Mouse (Mus musculus): ENCODE results near the gene Pld6. TPM values are rescaled to one million over a fixed set of nuclear protein-coding genes. Genes with fewer than 3 reads are reported as not detected.

Pld6 gene
- 3.6 and 4.0 TPM in 2 replicates for polyA plus RNA-seq (2015; fragmentation: Nextera tagmentation; extraction: Ambion mirVana)

GRCm38 (mm10) chr11:59787199-59787781 lies at the start of gene Pld6:
Pld6 (minus strand) TSS chr11:59787645.
- 1% methylated on average over 48 of the region's 51 CpGs for WGBS
- Histone ChIP-seq H3K27ac (replicated peaks) (no peak within 1 kb of the TSS), H3K4me3 (peak within 1 kb of the TSS; percentile 39), H3K9me3 (no peaks in the 10 kb centered on the region), H3K9ac (replicated peaks) (peak within 1 kb of the TSS; percentile 10), H3K36me3 (peaks cover 18% of the 10 kb centered on the region), H3K4me2 (replicated peaks) (peak within 1 kb of the TSS; percentile 78), H3K27me3 (no peaks in the 10 kb centered on the region), H3K4me1 (peaks cover 9% of the 10 kb centered on the region)
- peak; percentile 57 for ATAC-seq (replicated peaks)

- Histone ChIP-seq H3K9me3 (no peaks in the 10 kb centered on the region), H3K9ac (replicated peaks) (no peak overlapping the region), H3K27ac (replicated peaks) (no peak overlapping the region), H3K36me3 (peaks cover 97% of the 10 kb centered on the region), H3K4me1 (no peaks in the 10 kb centered on the region), H3K4me2 (replicated peaks) (no peak overlapping the region), H3K4me3 (no peak overlapping the region), H3K27me3 (no peaks in the 10 kb centered on the region)
- ATAC-seq (replicated peaks): no peak
- WGBS: 93% methylated on average over 3 of the region's 3 CpGs
These were observed 34.2 kb upstream of the Pld6 start for GRCm38 (mm10) chr11:59821625-59822024.

GRCm38 (mm10) chr11:59817916-59818315 lies 30.5 kb upstream of the Pld6 start:
- H3K4me2 ChIP-seq (replicated peaks): no peak overlapping the region
- no peaks in the 10 kb centered on the region for H3K27me3 ChIP-seq
- WGBS: 96% methylated on average over 3 of the region's 3 CpGs
- no peak overlapping the region for H3K27ac ChIP-seq (replicated peaks)
- no peak overlapping the region for H3K9ac ChIP-seq (replicated peaks)
- ATAC-seq (replicated peaks): no peak
- H3K4me1 ChIP-seq: no peaks in the 10 kb centered on the region
- no peak overlapping the region for H3K4me3 ChIP-seq
- H3K9me3 ChIP-seq: no peaks in the 10 kb centered on the region
- peaks cover 69% of the 10 kb centered on the region for H3K36me3 ChIP-seq

- Histone ChIP-seq H3K9ac (replicated peaks) (no peak overlapping the region), H3K27me3 (no peaks in the 10 kb centered on the region), H3K9me3 (no peaks in the 10 kb centered on the region), H3K36me3 (peaks cover 47% of the 10 kb centered on the region), H3K27ac (replicated peaks) (no peak overlapping the region), H3K4me1 (peaks cover 2% of the 10 kb centered on the region; the same call in 1 of the 2 replicates), H3K4me2 (replicated peaks) (no peak overlapping the region), H3K4me3 (no peak overlapping the region)
- WGBS: 89% methylated on average over 6 of the region's 6 CpGs
- no peak for ATAC-seq (replicated peaks)
These were observed 28.1 kb upstream of the Pld6 start for GRCm38 (mm10) chr11:59815482-59816065.

GRCm38 (mm10) chr11:59814936-59815335 lies 27.5 kb upstream of the Pld6 start:
- no peak overlapping the region for H3K4me3 ChIP-seq
- H3K27me3 ChIP-seq: no peaks in the 10 kb centered on the region
- no peaks in the 10 kb centered on the region for H3K9me3 ChIP-seq
- no peak overlapping the region for H3K27ac ChIP-seq (replicated peaks)
- no peak for ATAC-seq (replicated peaks)
- H3K36me3 ChIP-seq: peaks cover 41% of the 10 kb centered on the region
- no peak overlapping the region for H3K4me2 ChIP-seq (replicated peaks)
- WGBS: 90% methylated on average over 6 of the region's 6 CpGs
- no peak overlapping the region for H3K9ac ChIP-seq (replicated peaks)
- H3K4me1 ChIP-seq: peaks cover 2% of the 10 kb centered on the region; the same call in 1 of the 2 replicates

GRCm38 (mm10) chr11:59814311-59814710 lies 26.9 kb upstream of the Pld6 start:
- no peak overlapping the region for H3K9ac ChIP-seq (replicated peaks)

GRCm38 (mm10) chr11:59813276-59813675 lies 25.8 kb upstream of the Pld6 start:
- no peak for ATAC-seq (replicated peaks)
- Histone ChIP-seq H3K9me3 (no peaks in the 10 kb centered on the region), H3K27ac (replicated peaks) (no peak overlapping the region), H3K9ac (replicated peaks) (no peak overlapping the region), H3K36me3 (peaks cover 25% of the 10 kb centered on the region), H3K4me3 (no peak overlapping the region), H3K4me2 (replicated peaks) (no peak overlapping the region), H3K4me1 (peaks cover 12% of the 10 kb centered on the region), H3K27me3 (no peaks in the 10 kb centered on the region)
- 88% methylated on average over 3 of the region's 3 CpGs for WGBS

More at GRCm38 (mm10) chr11:59814311-59814710, 26.9 kb upstream of the Pld6 start:
- no peak overlapping the region for H3K4me3 ChIP-seq
- no peaks in the 10 kb centered on the region for H3K27me3 ChIP-seq
- peaks cover 35% of the 10 kb centered on the region for H3K36me3 ChIP-seq
- no peak overlapping the region for H3K27ac ChIP-seq (replicated peaks)
- no peak overlapping the region for H3K4me2 ChIP-seq (replicated peaks)
- 71% methylated on average over 1 of the region's 1 CpGs for whole genome bisulfite sequencing
- ATAC-seq (replicated peaks): no peak
- H3K4me1 ChIP-seq: peaks cover 2% of the 10 kb centered on the region; the same call in 1 of the 2 replicates
- no peaks in the 10 kb centered on the region for H3K9me3 ChIP-seq

- no peaks in the 10 kb centered on the region for H3K27me3 ChIP-seq
- no peaks in the 10 kb centered on the region for H3K9me3 ChIP-seq
- 87% methylated on average over 4 of the region's 4 CpGs for whole genome bisulfite sequencing
- no peak for ATAC-seq (replicated peaks)
- peaks cover 12% of the 10 kb centered on the region for H3K4me1 ChIP-seq
- no peak overlapping the region for H3K9ac ChIP-seq (replicated peaks)
- H3K27ac ChIP-seq (replicated peaks): no peak overlapping the region
- H3K4me3 ChIP-seq: no peak overlapping the region
- peaks cover 18% of the 10 kb centered on the region for H3K36me3 ChIP-seq
- H3K4me2 ChIP-seq (replicated peaks): no peak overlapping the region
These were observed 23.8 kb upstream of the Pld6 start for GRCm38 (mm10) chr11:59811211-59811610.

GRCm38 (mm10) chr11:59810480-59811158 lies 23.2 kb upstream of the Pld6 start:
- Histone ChIP-seq H3K4me3 (peak overlapping the region; percentile 86), H3K9me3 (no peaks in the 10 kb centered on the region), H3K27me3 (no peaks in the 10 kb centered on the region), H3K4me1 (peaks cover 12% of the 10 kb centered on the region), H3K27ac (replicated peaks) (peak overlapping the region; percentile 100), H3K4me2 (replicated peaks) (peak overlapping the region; percentile 77), H3K9ac (replicated peaks) (peak overlapping the region; percentile 99), H3K36me3 (peaks cover 19% of the 10 kb centered on the region)
- 64% methylated on average over 14 of the region's 14 CpGs for WGBS
- no peak; the same call in 1 of the 2 replicates for ATAC-seq (replicated peaks)

GRCm38 (mm10) chr11:59809670-59810474 lies 22.4 kb upstream of the Pld6 start, which contains the start of gene Flcn:
Flcn (minus strand) TSS chr11:59810016.
- WGBS: under 1% methylated on average over 52 of the region's 52 CpGs
- peak within 1 kb of the TSS; percentile 86 for H3K4me3 ChIP-seq

GRCm38 (mm10) chr11:59809071-59809669 lies 21.7 kb upstream of the Pld6 start:
- Histone ChIP-seq H3K9me3 (no peaks in the 10 kb centered on the region), H3K4me3 (peak overlapping the region; percentile 86), H3K9ac (replicated peaks) (peak overlapping the region; percentile 99), H3K36me3 (peaks cover 26% of the 10 kb centered on the region), H3K4me1 (peaks cover 12% of the 10 kb centered on the region), H3K27me3 (no peaks in the 10 kb centered on the region), H3K4me2 (replicated peaks) (peak overlapping the region; percentile 77), H3K27ac (replicated peaks) (peak overlapping the region; percentile 100)
- peak; percentile 36 for ATAC-seq (replicated peaks)
- WGBS: under 1% methylated on average over 15 of the region's 15 CpGs

More at GRCm38 (mm10) chr11:59809670-59810474, 22.4 kb upstream of the Pld6 start, which contains the start of gene Flcn:
- Histone ChIP-seq H3K27ac (replicated peaks) (peak within 1 kb of the TSS; percentile 100), H3K27me3 (no peaks in the 10 kb centered on the region), H3K9me3 (no peaks in the 10 kb centered on the region), H3K9ac (replicated peaks) (peak within 1 kb of the TSS; percentile 99), H3K4me1 (peaks cover 12% of the 10 kb centered on the region), H3K36me3 (peaks cover 20% of the 10 kb centered on the region), H3K4me2 (replicated peaks) (peak within 1 kb of the TSS; percentile 77)
- peak; percentile 98 for ATAC-seq (replicated peaks)
